Mouse (Mus musculus): ENCODE data around the gene Cd109.

Cd109 gene

DNA sequence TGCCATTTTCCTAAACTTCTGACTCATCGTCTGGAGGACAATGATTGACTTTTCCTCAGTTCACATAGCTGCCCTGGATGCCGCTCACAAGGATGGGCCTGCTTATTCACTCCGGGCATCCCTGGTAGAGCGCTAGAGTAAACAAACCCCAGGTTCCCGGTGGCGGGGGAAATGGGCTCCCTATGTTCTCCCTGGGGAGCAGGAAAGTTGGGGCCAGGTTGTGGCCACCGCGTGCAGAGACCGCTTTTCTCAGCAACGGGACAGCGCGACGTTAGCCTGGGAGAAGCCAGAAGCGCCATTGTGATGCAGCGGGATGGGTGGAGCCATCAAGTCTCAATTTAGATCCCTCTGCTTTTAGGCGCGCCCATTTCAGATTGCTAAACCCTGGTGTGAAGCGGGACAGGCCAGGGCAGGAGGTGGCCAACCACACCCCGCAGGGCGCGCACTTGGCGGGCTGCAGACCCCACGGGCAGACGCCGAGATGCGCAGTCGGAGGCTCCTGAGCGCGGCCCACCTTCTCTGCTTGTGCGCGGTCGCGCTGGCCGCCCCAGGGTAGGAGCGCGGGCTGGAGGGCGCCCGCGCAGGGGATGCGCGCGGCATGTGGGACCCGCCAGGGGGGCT lies at the start of gene Cd109:
TSS of gene Cd109 (plus strand) at position 146 of the 621 bp plus-strand sequence.
- no peak for DNase-seq (ENCODE audit: low read depth, low spot score)

DNA sequence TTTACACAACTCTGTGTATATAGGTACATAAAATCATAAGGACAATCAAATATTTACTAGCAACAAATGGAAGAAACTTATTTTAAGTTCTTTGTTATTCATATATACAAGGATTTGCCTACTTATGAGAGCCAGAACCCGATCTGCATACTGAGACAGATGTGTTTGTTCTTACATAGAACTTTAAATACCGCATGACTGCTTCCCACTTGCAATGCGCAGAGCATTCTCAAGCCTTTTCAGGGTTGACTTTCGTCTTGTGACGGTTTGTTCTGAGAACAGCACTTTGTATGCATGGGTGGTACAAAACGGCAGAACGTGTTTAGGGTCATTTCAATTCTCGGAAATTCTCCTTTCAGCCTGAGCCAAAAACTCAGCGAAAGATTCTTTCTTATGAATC lies 45.4 kb upstream of the Cd109 start:
- DNase-seq (ENCODE audit: low read depth, low spot score): no peak

DNA sequence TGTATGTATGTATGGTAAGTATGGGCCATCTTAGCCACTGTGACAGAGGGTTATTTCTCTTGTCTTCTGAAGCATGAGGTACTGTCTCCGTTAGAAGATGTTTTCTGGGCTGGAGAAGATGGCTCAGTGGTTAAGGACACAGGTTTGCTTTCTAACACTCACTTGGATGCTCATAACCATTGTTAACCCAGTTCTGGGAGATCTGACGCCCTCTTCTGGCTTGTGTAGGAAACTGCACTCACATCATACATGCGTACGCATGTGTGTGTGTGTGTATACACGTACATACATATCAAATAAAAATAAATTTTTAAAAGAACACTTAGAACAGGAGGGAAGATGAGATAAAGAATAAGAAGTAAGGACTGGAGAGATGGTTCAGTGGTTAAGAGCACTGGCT lies 38.9 kb upstream of the Cd109 start:
- DNase-seq (ENCODE audit: low read depth, low spot score): no peak

DNA sequence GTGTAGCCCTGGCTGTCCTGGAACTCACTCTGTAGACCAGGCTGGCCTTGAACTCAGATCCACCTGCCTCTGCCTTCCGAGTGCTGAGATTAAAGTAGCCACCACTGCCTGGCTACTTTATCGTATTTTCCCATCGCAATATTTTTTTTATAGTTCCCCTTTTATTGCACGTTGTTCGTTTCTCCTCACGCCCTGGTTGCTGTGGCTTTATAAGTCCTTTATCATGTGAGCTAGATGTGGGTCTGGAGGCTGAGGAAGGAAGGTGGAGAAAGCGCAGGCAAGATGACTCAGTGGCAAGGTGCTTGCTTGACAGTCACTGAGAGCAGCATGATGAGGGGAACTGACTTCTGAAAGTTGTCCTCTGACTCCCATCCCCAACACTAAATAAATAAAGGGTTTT lies 36.5 kb upstream of the Cd109 start:
- no peak for DNase-seq (ENCODE audit: low read depth, low spot score)

DNA sequence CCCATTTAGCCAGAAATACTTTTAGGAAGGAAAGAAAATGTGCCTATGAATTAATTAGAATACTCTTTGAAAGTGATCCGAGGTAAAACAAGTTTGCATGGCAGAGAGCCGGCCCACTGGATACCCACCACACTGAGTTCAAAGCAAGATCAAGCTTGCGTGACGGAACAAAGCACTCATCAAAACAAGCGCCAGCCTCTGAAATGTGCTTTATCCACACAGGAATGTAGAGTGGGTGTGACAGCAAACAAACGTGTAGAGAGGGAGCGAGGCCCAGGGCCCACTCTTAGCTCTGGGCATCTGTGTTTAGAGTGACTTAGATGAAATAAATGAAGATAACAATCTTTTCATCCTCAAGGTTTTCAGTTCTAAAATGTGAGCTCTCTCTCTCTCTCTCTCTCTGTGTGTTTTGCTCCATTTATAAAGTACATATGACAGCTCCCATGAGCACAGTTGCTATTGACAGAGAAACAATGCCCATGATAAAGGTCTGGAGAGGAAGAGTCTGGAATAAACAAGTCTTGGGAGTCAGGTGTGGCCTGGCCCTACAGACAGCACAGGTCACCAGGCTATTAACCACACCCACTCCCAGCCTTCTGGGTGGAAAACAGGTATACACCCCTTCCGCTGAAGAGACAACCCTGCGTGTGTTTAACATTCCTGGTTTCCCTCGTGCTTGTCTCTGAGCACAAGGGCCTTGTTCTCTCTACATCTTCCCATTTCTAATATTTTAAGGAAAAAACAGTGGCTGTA lies 35.5 kb upstream of the Cd109 start:
- no peak for DNase-seq (ENCODE audit: low read depth, low spot score)

DNA sequence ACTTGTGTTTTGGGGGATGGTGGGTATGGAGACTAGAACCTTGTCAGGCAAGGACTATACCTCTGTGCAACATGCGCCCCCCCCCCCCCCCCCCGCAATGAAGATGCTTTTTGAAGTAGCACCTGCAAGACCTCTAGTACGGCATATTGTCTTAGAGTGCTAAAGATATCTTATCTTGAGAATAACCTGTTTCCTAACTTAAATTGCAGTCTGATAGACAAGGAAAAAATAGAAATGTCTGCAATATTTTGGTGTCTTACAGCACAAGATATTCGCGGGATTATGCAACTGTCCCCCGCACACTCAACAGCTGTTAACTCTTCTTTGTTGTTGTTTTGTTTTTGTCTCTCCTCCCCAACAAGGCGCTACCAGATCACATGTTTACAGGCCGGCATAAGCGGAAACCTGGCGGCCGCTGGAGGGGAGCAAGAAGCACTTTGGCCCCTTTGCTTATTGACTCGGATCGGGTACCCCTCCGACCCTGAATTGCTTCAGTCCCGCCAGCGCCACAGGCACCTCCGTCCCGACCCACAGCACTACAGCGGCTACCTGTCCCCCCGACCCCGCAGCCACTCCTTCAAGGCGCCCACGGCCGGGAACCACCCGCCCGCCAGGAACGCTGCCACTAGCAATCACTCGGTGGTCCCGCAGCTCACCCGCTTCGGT lies 28.0 kb upstream of the Cd109 start:
- peak; percentile 14 for DNase-seq (ENCODE audit: low read depth, low spot score)

DNA sequence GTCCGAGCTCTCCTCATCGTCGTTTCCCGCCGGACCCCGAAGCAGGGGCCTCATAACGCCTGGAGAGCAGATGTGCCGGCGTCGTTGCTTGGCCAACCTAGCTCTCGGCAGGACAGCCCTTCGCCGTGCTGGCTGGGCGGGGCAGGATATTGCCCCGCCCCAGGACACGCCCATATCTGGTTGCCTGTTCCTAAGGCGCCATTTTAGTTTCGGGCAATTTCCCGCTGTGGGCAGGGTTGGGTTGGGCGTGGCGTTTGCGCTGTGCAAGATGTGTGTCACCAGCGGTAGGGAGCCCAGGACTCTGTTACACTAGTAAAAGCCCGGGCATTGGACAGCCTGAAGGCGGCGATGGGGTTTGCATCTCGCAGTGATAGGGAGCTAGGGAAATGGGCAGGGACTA lies 27.4 kb upstream of the Cd109 start, which contains the start of gene Slc17a5:
TSS of gene Slc17a5 (minus strand) at position 128 of the 400 bp plus-strand sequence.
- peak; percentile 92 for DNase-seq (ENCODE audit: low read depth, low spot score)

DNA sequence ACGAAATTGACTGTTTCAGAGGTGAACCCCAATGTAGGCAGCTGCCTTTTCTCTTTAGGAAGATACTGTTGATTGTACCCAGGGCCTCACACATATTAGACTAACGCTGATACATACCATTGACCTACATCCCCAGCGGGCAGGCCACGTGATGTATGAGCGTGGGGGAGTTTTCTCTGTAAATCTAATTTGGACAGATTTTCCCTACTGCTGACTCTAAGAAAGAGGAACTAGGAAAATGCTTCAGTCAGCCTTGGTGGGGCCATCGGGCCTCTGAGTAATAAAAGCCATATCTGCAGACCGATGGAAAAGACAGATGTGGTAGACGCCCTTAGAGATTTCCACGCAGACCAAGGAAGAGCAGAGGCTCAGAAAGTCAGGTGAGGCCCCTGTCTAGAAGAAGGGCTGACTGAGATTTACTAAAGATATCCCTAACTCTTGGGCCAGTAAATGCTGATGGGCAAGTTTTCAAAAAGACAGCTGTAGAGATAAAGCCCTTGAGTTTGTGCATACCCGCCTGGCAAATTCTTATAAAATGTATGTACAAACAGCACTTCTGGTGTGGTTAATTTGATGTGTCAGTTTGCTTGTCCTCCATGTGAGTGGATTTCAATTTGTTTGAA lies 26.8 kb upstream of the Cd109 start:
- peak; percentile 38 for DNase-seq (ENCODE audit: low read depth, low spot score)

DNA sequence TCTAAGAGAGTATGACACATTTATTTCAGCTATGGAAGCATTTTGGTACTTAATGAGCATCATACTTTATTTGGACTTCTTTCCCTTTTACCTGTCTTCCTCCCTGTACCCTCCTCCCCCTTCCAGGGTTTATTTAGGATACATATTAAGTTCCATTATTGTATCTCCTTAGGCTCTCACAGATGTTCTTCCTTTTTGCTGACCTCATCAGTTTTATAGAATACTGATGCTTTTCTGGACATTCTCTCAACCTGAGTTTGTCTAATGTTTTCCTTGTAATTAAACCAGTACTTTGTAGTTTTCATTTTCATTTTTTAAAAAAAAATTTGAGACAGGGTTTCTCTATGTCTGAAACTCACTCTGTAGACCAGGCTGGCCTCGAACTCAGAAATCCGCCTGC lies 24.9 kb upstream of the Cd109 start:
- DNase-seq (ENCODE audit: low read depth, low spot score): no peak

DNA sequence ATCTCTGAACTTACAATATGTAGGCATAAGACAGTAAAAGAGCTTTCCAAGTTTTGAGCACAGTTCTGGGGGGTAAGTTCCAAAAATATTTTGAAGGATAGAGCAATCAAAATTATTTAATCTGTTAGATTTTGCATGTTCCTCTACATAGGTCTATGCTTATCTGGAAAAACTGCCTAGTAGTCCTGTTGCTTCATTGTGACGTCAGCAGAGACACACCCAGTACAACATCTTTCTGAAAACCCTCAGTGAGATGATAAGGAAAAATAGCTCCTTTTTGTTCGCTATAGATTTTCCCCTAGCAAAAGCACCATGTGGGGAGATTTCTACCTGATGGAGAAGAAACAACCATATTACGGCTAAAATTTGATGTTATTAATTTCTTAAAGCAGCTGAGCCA lies 20.1 kb upstream of the Cd109 start:
- DNase-seq (ENCODE audit: low read depth, low spot score): no peak

DNA sequence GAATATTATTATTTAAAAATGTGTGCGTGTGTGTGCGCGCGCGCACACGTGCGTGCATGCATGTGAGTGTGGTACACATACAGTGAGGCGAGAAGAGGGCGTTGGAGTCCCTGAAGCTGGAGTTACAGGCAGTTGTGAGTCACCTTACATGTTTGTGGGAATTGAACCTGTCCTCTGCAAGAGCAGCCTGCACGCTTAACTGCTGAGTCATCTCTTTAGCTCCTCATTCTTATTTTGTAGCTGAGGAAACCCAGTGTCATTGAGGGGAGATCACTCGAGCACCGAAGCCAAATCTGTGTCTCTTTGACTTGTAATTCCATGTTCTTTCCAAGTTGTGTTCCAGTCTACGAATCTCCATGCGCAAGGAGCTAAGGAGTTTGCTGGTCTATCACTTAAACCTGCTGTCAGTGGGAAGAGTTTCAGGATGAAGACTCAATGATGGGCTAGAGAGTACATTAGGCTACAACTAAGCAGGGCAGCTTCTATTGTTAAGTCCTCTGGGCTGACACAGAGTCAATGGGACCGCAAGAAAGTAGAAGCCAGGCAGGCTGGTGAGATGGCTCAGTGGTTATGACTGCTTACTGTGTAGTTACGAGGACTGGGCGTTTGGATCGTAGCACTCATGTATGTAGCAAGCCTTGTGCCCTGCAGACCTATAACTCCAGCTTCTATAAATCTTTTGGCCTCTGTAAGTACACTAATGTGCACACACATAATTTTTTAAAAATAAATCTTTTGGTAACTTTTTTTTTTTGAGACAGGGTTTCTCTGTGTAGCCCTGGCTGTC lies 19.4 kb upstream of the Cd109 start:
- DNase-seq (ENCODE audit: low read depth, low spot score): no peak

DNA sequence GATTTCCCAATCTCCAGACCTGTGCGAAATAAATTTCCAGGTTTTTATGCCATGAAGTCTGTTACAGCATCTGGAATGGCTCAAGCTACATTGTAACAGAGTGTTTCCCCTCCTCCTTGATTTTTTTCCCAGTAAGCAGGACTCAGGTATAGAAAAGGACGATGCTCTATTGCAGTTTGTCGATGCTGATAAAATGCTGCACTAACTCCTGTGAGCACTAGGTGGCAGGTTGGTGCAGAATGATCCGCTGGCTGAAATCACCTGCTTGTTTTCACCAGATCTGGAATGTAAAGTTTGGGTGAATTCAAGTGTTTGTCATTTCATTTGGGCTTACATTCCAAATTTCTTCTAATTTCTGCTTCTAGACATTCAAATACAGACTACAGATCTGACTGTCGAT lies 18.5 kb upstream of the Cd109 start:
- no peak for DNase-seq (ENCODE audit: low read depth, low spot score)

DNA sequence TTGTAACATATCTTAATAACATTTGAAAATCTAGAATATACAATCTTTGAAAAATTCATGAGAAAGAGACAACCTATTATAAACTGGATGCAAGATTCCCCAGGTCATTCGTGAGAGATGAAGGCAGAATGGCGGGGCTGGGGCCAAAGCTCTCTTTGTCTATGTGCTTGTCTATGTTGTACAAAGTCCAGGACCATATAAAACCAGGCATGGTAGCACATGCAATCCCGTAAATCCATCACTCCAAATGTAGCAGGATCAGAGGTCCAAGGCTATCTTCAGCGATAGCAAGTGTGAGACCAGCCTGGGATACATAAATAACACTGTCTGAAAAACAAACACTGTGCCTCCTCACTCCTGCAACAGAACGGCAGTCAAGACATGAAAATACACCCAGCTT lies 15.4 kb upstream of the Cd109 start:
- no peak for DNase-seq (ENCODE audit: low read depth, low spot score)

DNA sequence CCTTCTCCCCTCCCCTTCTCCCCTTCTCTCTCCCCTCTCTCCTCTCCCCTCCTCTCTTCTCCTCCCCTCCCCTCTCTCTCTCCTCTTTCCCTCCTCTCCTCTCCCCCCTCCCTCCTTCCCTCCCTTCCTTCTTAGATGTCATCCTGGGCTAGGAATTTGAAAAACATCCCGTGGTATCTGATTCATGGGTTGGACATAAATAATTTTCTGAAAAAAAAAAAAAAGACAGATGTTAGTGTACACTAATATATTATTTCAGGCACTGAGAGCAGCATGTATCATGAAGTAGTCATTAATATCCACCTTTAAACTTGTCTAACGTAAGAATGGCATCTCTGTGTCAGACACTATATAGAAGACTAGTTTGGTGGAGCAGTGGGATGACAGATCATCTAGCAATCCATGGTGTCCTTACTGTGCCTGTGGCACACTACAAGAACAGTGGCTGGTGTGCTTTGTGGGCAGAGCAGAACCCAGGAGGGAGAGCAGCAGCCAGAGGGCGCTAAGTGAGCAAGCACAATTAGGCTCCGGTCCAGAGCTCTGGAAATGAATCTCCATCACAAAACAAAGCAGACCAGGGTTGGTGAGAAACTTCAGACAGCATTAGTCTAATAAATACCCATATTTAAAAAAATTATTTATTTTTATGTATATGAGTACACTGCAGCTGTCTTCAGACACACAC lies 14.2 kb upstream of the Cd109 start:
- no peak for DNase-seq (ENCODE audit: low read depth, low spot score)

DNA sequence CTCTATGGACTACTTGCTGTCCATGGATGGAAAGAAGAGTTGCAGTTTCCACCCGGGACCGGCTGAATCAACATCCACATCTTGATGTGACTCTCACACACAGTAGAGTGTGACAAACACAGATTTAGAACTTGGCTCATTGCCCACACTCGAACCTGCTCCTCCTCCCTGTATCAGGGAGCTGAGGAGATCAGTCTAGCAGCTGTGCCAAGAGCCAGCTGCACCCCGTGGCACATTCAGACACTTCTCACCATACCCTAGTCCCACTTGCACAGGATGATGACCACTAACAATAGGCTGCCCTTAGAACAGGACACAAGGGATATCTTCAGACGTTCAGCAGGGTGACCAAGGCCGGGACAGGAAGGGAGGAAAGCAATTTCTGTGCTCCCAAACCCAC lies 1.1 kb upstream of the Cd109 start:
- no peak for DNase-seq (ENCODE audit: low read depth, low spot score)

DNA sequence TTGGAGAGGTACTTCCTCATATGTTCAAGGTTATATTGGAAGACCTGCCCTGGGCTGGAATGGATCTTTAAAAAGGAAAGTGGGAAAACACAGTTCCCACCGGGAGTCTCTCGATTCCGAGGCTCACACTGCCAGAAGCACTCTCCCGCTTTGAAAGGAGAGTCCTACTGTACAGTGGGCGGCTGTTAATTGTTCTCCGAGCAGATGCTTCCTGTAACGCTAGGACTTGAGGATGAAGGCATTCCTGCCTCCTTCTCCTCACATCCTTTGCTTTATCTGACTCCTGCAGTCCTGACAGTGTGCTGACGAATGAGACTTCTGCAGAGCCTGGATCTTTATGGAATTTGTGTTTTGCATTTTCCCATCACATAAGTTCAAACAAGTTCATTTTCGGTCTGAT lies 3.9 kb downstream of the Cd109 start:
- DNase-seq (ENCODE audit: low read depth, low spot score): no peak

DNA sequence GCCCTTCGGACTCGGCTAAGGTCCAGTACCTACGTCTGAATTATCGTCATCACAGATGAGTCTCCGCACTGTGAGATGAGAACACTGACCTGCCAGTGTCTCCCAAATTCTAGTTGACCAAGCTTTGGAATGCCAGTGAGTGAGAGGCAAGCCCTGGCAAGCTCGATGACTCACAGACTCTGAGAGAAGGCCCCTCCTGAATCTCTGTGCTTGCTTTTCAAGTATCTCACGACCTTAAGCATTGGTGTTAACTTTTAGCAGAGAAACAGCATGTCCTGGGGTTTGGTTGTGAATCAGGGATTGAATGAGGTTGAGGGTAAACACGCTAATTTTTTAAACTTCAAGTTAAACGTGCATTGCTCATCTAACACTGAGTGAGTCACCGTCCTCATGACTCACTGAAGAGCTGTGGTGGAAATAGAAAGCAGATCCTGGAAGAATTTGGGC lies 8.0 kb downstream of the Cd109 start:
- DNase-seq (ENCODE audit: low read depth, low spot score): no peak

DNA sequence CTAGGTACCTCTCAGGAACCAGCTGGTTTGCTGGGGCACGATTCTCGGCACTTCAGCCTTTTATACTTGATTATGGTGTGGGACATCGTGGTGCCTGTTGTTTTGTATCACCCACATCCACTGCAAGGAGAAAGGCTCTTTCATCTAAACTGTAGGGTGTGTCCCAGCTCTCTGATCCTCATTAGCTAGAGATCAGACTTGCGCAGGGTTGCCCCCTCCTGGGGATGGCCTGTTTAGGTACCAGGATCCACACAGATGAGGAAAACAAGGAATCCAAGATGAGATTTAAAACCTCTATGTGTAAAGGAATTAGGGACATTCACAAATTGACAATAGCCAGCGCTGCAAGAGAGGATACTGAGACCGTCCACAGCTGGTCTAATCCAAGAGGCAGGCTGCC lies 14.6 kb downstream of the Cd109 start:
- DNase-seq (ENCODE audit: low read depth, low spot score): no peak

DNA sequence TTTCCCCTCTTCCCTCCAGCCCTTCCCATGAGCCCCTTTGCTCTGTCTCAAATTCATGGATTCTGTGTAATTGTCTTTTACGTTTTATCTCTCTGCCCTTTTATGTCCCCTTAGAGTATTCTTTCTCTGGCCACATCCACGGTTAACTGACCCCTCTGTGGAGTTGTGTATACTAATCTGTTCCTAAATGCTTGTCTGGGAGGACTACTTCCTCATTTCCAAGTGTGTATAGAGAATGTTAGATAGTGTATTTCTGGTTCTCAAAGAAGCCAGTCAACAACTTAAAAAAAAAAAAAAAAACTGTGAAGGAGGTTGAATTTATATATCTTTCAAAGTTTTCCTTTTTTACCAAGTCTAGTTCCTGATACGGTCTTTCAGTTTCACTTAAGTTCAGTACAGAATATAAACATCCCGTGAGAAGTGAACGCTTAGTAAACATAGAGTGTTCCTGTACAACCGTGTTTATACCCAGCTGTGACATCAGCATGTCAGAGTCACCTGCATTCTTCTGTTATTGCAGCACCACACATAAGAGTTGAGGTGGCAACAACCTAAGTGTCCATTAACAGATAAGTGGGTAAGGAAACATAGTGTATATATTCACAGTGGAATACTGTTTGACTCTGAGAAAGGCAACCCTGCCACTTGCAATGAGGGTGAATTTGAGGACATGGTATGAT lies 16.5 kb downstream of the Cd109 start:
- DNase-seq (ENCODE audit: low read depth, low spot score): no peak

DNA sequence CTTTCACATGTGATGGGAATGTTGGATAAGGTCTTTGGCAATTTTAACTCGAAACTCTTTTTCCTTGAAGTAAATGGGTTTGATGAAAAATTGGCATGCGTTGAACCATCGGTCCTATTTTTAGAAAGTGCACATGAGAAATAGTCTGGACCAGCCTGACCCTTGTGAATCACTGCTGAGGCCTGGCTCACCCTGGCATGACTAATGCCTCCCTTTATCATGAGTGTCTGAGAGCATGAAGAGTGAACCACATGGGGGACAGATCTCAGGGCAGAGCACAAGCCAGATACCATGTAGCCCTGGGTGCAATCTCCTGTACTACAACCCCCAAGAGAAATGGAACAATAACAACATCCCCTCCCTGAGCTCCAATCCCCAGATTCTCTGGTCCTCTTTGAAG lies 18.6 kb downstream of the Cd109 start:
- DNase-seq (ENCODE audit: low read depth, low spot score): no peak
